Mouse (Mus musculus) MN1 (cell line): ENCODE results near the gene Dpm1.

ENCODE experiments used
- DNase-seq: peaks from one replicate; pipeline ENCODE4 v3.0.0-alpha.2; 2016; ENCODE audit warnings: low spot score

Gene Dpm1

DNA sequence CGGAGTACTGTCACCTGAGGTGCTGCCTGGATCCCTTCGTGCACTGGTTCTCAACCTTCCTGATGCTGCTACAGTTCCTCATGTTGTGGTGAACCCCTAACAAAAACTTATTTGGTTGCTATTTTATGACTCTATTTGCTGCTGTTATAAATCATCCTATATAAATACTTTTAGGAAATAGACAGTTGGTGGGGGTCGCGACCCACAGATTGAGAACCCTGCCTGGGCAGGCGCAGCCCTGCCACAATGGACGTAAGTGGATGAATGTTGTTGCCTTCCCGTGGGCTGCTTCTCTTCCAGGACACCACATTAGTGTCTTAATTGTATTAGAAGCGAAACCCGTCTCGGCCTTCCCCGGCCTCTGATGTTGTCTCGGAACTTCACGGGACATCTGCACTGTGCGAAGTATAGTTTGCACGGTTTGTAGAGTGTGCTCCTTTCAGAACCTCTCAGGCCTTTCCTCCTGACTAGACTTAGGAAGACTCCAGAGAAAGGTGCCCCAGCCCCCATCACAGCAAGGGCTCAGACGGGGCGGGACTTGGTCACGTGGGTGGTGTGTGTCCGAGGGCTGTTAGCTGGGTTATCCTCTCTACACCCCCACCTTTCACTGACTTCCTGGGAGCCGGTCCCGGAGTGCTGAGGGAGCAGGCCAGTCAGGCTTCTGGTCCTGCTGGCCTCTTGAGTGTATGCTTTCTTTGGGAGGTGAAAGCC, 63.5 kb downstream of the Dpm1 start:
- DNase-seq, result peak; percentile 57

DNA sequence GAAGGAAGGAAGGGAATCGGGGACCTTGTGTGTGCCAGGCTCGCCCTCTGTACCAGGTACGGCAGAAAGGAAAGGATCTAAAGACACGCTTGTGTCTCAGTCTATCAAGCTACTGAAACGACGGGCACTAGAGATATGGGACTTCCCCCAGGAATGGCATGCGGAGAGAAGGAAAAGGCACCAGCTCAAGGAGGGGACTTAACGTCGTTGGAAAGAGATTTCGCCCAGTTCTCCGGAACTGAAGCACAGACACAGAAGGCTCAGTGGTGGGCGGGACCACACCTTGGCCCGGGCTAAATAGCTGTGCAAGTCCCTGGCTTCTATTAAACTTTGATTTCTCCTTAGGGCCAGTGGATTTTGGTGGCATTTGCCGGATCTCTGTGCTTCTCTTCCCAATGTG, 68.4 kb downstream of the Dpm1 start:
- DNase-seq, result no peak

DNA sequence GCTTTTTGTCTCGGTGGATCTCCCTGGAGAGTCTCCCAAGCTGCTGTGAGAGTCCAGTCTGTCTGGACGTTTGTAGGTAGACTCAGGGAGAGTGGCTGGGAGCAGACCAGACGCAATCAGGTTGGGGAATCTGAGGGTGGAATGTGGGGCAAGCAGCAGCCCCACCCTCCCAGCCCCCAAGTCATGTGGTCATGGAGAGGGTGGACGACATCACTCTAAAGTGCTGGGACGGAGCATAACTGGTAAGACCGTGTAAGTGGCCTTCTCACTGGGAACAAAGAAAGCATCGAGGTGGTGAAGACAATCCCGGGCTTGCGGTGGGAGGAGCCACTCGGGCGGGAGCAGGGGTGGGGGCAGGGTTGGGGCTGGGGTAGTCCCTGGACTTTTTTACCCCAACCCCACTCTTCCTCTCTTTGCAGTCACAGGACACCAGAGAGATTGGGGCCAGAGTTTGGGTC, 68.8 kb downstream of the Dpm1 start:
- DNase-seq, result no peak

DNA sequence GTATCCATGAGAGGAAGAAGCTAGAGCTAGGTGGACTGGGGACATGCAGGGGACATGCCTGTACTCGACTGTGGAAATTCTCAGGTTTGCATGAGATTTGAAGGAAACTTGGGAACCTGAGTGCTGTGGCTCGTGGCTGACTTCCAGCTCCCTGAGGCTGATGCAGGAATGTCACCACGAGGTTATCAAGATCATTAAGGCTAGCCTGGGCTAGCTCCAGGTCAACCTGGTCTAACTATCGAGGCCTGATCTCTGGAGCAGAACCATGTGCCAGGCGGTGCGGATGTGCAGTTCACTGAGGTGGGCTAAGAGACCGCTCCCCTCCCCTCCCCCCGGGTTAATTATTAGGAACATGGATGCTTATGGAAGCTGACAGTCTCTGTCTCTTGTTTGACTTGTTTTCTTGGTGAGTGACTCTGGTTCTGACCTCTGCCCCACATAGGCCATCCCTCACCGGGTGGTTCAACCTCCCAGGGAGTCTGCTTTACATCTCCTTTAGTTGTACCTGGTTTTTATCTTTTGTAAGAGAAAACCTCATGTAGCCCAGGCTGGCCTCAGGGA, 69.9 kb downstream of the Dpm1 start:
- DNase-seq, result no peak
